Comparison of ENCODE assay signal across 10 mouse cellular contexts in the genomic region with DNA sequence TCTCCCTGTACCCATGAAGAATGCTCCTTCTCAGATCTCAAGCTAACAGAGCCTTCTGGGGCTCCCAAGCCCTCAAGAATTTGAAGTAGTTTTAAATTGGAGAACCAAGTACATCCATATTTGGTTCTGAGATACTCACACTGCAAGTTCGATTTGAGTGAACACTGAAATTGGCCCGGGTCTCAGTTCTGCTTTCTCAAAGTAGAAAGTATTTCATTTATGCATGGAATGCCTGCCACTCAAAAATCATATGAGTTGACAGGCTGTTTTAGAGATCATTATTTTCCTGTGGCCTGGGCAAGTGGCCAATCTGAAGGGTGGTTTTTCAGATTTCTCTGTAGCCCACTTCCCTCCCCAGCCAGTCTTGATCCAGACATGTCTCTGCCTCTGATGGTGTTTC. TPM values are rescaled to one million over a fixed set of nuclear protein-coding genes. Genes with fewer than 3 reads are reported as not detected.
DNase-seq lines count a peak whose midpoint lies in the region; ATAC-seq and TF ChIP-seq lines count a peak whose summit lies in the region.
"Had no signal": no experiment of that assay in that cellular context is flagged by ENCODE, and none has a peak within 500 bp of the region (broad histone marks: within the 10 kb centered on the region; RNA-seq: fewer than 3 reads in every experiment).

No protein-coding gene starts in this region.

- no peak overlapping the region for H3K4me2 ChIP-seq in forebrain, embryonic 15.5 days (replicated peaks)
- H3K4me2 ChIP-seq in forebrain, embryonic 12.5 days: no peak overlapping the region
- H3K4me2 ChIP-seq in limb, embryonic 13.5 days (replicated peaks): no peak overlapping the region
- H3K4me2 ChIP-seq in heart, embryonic 12.5 days: no peak overlapping the region
- H3K4me2 ChIP-seq: neural tube, embryonic 12.5 days had no signal

- DNase-seq in limb, embryonic 10.5 days (ENCODE audit: low spot score): no peak
- DNase-seq in cerebellum, adult 2 months: no peak
- DNase-seq in left cerebral cortex, postnatal 36 days (ENCODE audit: low spot score in 2 of 2): no peak
- DNase-seq: liver, postnatal 0 days had no signal

- no peak overlapping the region for H3K4me3 ChIP-seq in forebrain, embryonic 15.5 days
- no peak overlapping the region for H3K4me3 ChIP-seq in forebrain, embryonic 12.5 days (replicated peaks)
- H3K4me3 ChIP-seq in limb, embryonic 13.5 days: no peak overlapping the region
- no peak overlapping the region for H3K4me3 ChIP-seq in limb, embryonic 10.5 days
- H3K4me3 ChIP-seq in heart, embryonic 12.5 days: no peak overlapping the region
- H3K4me3 ChIP-seq in cerebellum, adult 2 months (replicated peaks; ENCODE audit: insufficient read depth, low read depth, low read length): no peak overlapping the region
- H3K4me3 ChIP-seq: neural tube, embryonic 12.5 days had no signal

- no peaks in the 10 kb centered on the region for H3K27me3 ChIP-seq in forebrain, embryonic 15.5 days
- H3K27me3 ChIP-seq in forebrain, embryonic 12.5 days: no peaks in the 10 kb centered on the region
- H3K27me3 ChIP-seq in limb, embryonic 13.5 days: no peaks in the 10 kb centered on the region
- H3K27me3 ChIP-seq in limb, embryonic 10.5 days (ENCODE audit: low read depth, poor library complexity, severe bottlenecking): no peaks in the 10 kb centered on the region
- no peaks in the 10 kb centered on the region for H3K27me3 ChIP-seq in heart, embryonic 12.5 days (replicated peaks)
- H3K27me3 ChIP-seq in cerebellum, adult 2 months (ENCODE audit: control insufficient read depth, insufficient read depth, low read length): no peaks in the 10 kb centered on the region; the same call in 1 of the 2 replicates
- H3K27me3 ChIP-seq: neural tube, embryonic 12.5 days had no signal

- no peak for TF ChIP-seq CTCF in cerebellum, adult 2 months (IDR thresholded peaks at IDR 0.05; ENCODE audit: borderline replicate concordance, insufficient read depth, low read depth, low read length)

- intact Hi-C loops in left cerebral cortex, postnatal 36 days (cut with DNase I): no loop called here

- peak overlapping the region; percentile 29; the same call in 1 of the 2 replicates for H3K27ac ChIP-seq in forebrain, embryonic 15.5 days (replicated peaks)
- H3K27ac ChIP-seq in forebrain, embryonic 12.5 days: no peak overlapping the region
- peak overlapping the region; percentile 52; the same call in 1 of the 2 replicates for H3K27ac ChIP-seq in limb, embryonic 13.5 days
- no peak overlapping the region for H3K27ac ChIP-seq in limb, embryonic 10.5 days
- H3K27ac ChIP-seq in heart, embryonic 12.5 days (ENCODE audit: poor library complexity, severe bottlenecking): peak overlapping the region; percentile 53
- no peak overlapping the region for H3K27ac ChIP-seq in cerebellum, adult 2 months (ENCODE audit: insufficient read depth, low read length)
- H3K27ac ChIP-seq: neural tube, embryonic 12.5 days had no signal

- H3K9me3 ChIP-seq in forebrain, embryonic 15.5 days: no peaks in the 10 kb centered on the region
- H3K9me3 ChIP-seq in forebrain, embryonic 12.5 days: no peaks in the 10 kb centered on the region
- no peaks in the 10 kb centered on the region for H3K9me3 ChIP-seq in limb, embryonic 13.5 days
- H3K9me3 ChIP-seq in limb, embryonic 10.5 days (replicated peaks): no peaks in the 10 kb centered on the region
- H3K9me3 ChIP-seq in heart, embryonic 12.5 days (replicated peaks): no peaks in the 10 kb centered on the region
- H3K9me3 ChIP-seq: neural tube, embryonic 12.5 days had no signal

- WGBS in forebrain, embryonic 15.5 days: 66% methylated on average over 2 of the region's 2 CpGs
- 88% methylated on average over 2 of the region's 2 CpGs for WGBS in forebrain, embryonic 12.5 days
- WGBS in limb, embryonic 13.5 days: 49% methylated on average over 2 of the region's 2 CpGs
- WGBS in limb, embryonic 10.5 days: 82% methylated on average over 2 of the region's 2 CpGs
- WGBS in heart, embryonic 12.5 days: 37% methylated on average over 2 of the region's 2 CpGs
- 12% methylated on average over 2 of the region's 2 CpGs for WGBS in cerebellum, adult 2 months

- ATAC-seq in forebrain, embryonic 15.5 days (replicated peaks): 0 out of 2 replicates have a peak, but pooled peaks have one; percentile 35
- no peak for ATAC-seq in forebrain, embryonic 12.5 days (ENCODE audit: low FRiP score)
- no peak for ATAC-seq in limb, embryonic 13.5 days (ENCODE audit: low FRiP score, low read depth)
- 0 out of 2 replicates have a peak, but pooled peaks have one; percentile 6 for ATAC-seq in heart, embryonic 12.5 days (ENCODE audit: insufficient number of reproducible peaks, low FRiP score)
- peak; percentile 71 for ATAC-seq in megakaryocyte, adult 5-6 weeks (ENCODE audit: poor library complexity, severe bottlenecking)
- ATAC-seq: liver, postnatal 0 days had no signal

- H3K9ac ChIP-seq in forebrain, embryonic 15.5 days (replicated peaks): no peak overlapping the region
- no peak overlapping the region for H3K9ac ChIP-seq in forebrain, embryonic 12.5 days
- H3K9ac ChIP-seq in limb, embryonic 13.5 days: no peak overlapping the region
- H3K9ac ChIP-seq in heart, embryonic 12.5 days: no peak overlapping the region
- H3K9ac ChIP-seq: liver, postnatal 0 days; neural tube, embryonic 12.5 days had no signal

- no peak for TF ChIP-seq POLR2A in cerebellum, adult 2 months (IDR thresholded peaks at IDR 0.05; ENCODE audit: borderline replicate concordance, insufficient read depth, low read length)

- H3K4me1 ChIP-seq in forebrain, embryonic 15.5 days: 0 out of 2 replicates have a peak, but pooled peaks cover 4% of the 10 kb centered on the region
- H3K4me1 ChIP-seq in forebrain, embryonic 12.5 days: no peaks in the 10 kb centered on the region
- peaks cover 12% of the 10 kb centered on the region for H3K4me1 ChIP-seq in limb, embryonic 13.5 days
- no peaks in the 10 kb centered on the region for H3K4me1 ChIP-seq in limb, embryonic 10.5 days
- H3K4me1 ChIP-seq in heart, embryonic 12.5 days (replicated peaks): peaks cover 22% of the 10 kb centered on the region
- no peaks in the 10 kb centered on the region for H3K4me1 ChIP-seq in cerebellum, adult 2 months (ENCODE audit: control insufficient read depth, insufficient read depth, low read length)
- H3K4me1 ChIP-seq: neural tube, embryonic 12.5 days had no signal

- H3K36me3 ChIP-seq in forebrain, embryonic 15.5 days: no peaks in the 10 kb centered on the region
- no peaks in the 10 kb centered on the region for H3K36me3 ChIP-seq in forebrain, embryonic 12.5 days (replicated peaks)
- H3K36me3 ChIP-seq in limb, embryonic 13.5 days: no peaks in the 10 kb centered on the region
- H3K36me3 ChIP-seq in limb, embryonic 10.5 days: no peaks in the 10 kb centered on the region
- no peaks in the 10 kb centered on the region for H3K36me3 ChIP-seq in heart, embryonic 12.5 days
- H3K36me3 ChIP-seq: neural tube, embryonic 12.5 days had no signal

RNA-seq across cellular contexts. Expression of gene Rasgrp3, which starts 36.7 kb away (rescaled TPM):
- 5.1 and 7.1 TPM in 2 replicates for polyA plus RNA-seq in forebrain, embryonic 15.5 days (2015; fragmentation: Nextera tagmentation; extraction: Ambion mirVana)
- 5.7 and 6.3 TPM in 2 replicates for polyA plus RNA-seq in forebrain, embryonic 12.5 days (2016; fragmentation: Nextera tagmentation; extraction: Ambion mirVana)
- 9.7 and 10.6 TPM in 2 replicates for polyA plus RNA-seq in limb, embryonic 13.5 days (2015; fragmentation: Nextera tagmentation; extraction: Ambion mirVana)
- polyA plus RNA-seq in limb, embryonic 10.5 days (2016; fragmentation: Nextera tagmentation; extraction: Ambion mirVana): 11.5 and 12.7 TPM in 2 replicates
- polyA plus RNA-seq in heart, embryonic 12.5 days (2016; fragmentation: Nextera tagmentation; extraction: Ambion mirVana): 16.7 and 17.1 TPM in 2 replicates
- total RNA-seq in megakaryocyte, adult 5-6 weeks (2015): 0.30 TPM in 1 of 2 replicates, not detected in the other
- total RNA-seq in megakaryocyte, adult 5-6 weeks (2017): 0.04 and 0.12 TPM in 2 replicates
- polyA plus RNA-seq in cerebellum, adult 2 months (2012; rRNA removed): 12.9 and 15.6 TPM in 2 replicates
- total RNA-seq in left cerebral cortex, postnatal 36 days (2021): 1 to 10 TPM; 9.0 to 9.9 TPM

Comparison
In these comparisons a context has a peak if more than half of its experiments do, and no peak if none do; other contexts are left out.
1. ATAC-seq: peak in forebrain, embryonic 15.5 days (single experiment), heart, embryonic 12.5 days (single experiment) and megakaryocyte, adult 5-6 weeks (single experiment); none in forebrain, embryonic 12.5 days (single experiment) and limb, embryonic 13.5 days (single experiment).
2. H3K27ac ChIP-seq: peak in forebrain, embryonic 15.5 days (single experiment), limb, embryonic 13.5 days (single experiment) and heart, embryonic 12.5 days (single experiment); none in forebrain, embryonic 12.5 days (single experiment), limb, embryonic 10.5 days (single experiment) and cerebellum, adult 2 months (single experiment).